Mouse (Mus musculus): ENCODE measurements around the gene Hk2. TPM values are rescaled to one million over a fixed set of nuclear protein-coding genes. Genes with fewer than 3 reads are reported as not detected.

The Hk2 gene
- polyA plus RNA-seq, 1 experiment from 2014 or later = 23.8 TPM

DNA sequence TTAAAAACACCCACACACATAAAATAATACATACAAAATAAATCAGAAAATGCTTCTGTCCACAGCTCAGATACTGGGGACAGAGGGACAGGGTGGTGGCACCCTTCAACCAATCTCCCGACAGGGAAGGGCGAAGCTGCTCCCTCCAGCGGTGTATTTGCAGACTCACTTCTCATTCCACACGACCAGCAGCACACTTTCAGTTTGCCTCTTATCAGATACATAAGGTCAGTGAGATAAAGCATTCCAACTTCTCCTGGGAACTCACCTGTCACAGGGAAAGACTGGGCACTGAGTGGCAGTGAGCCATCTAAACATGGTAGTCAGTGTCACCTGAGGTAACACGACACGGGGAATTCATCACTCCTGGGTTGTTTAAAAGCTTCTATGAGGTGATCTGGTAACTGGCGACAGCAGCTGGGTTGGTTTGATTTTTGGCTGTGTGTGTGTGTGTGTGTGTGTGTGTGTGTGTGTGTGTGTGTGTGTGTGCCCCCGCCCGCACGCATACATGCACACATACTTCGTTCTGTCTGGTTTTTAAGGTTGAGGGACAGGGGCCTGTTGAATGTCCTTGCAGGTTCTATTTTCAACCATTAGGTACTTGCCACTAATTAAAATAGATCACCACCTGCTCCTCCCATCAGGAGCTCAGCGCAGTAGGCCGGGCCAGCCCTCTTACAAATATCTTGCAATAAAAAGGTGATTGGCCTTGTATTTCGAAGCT is 20.5 kb downstream of the Hk2 start:
- WGBS = 72% methylated on average over 14 of the region's 14 CpGs
- Histone ChIP-seq H3K4me1 (peaks cover 4% of the 10 kb centered on the region; the same call in 1 of the 2 replicates), H3K36me3 (peaks cover 8% of the 10 kb centered on the region), H3K9ac (no peak overlapping the region), H3K9me3 (no peaks in the 10 kb centered on the region), H3K27ac (no peak overlapping the region), H3K4me3 (replicated peaks) (no peak overlapping the region), H3K27me3 (replicated peaks) (no peaks in the 10 kb centered on the region), H3K4me2 (no peak overlapping the region)
- no peak for ATAC-seq (ENCODE audit: insufficient read depth, low FRiP score, low read depth)

- WGBS = 52% methylated on average over 11 of the region's 11 CpGs
- no peak for ATAC-seq (ENCODE audit: insufficient read depth, low FRiP score, low read depth)
- Histone ChIP-seq H3K4me3 (replicated peaks) (no peak overlapping the region), H3K4me1 (peaks cover 4% of the 10 kb centered on the region; the same call in 1 of the 2 replicates), H3K27me3 (replicated peaks) (no peaks in the 10 kb centered on the region), H3K9me3 (no peaks in the 10 kb centered on the region), H3K4me2 (no peak overlapping the region), H3K27ac (no peak overlapping the region), H3K9ac (no peak overlapping the region), H3K36me3 (peaks cover 8% of the 10 kb centered on the region)
These were observed 21.2 kb downstream of the Hk2 start for GRCm38 (mm10) chr6:82753061-82753460.

DNA sequence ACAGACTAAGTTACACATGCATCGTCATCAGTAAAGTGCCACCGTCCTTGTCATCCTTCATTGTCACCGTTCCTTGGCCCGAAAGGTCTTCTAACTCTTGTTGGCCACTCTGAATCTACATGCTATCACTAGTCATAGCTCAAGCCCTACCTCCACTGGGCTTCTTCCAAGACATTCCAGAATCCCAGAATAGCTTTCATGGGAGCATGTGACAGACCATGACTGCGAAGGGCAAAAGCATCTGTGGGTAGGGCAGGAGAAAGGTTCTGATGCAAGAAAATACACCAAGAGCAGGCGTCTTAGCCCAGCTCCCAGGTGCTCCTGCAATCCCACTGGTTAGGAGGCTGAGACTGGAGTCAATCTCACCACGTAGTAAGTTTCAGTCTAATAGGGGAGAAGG is 22.5 kb downstream of the Hk2 start:
- Histone ChIP-seq H3K9me3 (no peaks in the 10 kb centered on the region), H3K4me3 (replicated peaks) (no peak overlapping the region), H3K36me3 (peaks cover 8% of the 10 kb centered on the region), H3K4me1 (peaks cover under 1% of the 10 kb centered on the region; the same call in 1 of the 2 replicates), H3K9ac (no peak overlapping the region), H3K27ac (no peak overlapping the region), H3K27me3 (replicated peaks) (no peaks in the 10 kb centered on the region), H3K4me2 (no peak overlapping the region)
- 94% methylated on average over 7 of the region's 7 CpGs for WGBS
- no peak for ATAC-seq (ENCODE audit: insufficient read depth, low FRiP score, low read depth)

DNA sequence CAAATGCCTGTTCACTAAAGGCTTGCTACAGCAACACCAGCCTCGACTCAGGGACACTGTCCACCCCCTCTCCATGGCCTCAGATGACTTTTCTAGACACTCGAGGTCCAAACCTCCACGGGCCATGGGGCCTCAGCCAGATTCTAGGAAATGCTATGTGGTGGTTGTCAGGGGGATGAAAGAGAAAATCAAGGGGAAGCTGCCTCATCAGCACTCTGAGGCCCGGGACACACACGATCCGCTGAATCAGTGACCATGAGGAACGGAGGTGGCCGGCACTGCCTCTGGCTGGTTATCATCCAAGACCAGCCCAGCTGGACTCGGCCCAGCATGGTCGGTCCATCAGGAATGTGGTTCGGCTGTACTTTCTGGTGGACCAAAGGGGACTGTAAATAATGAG is 23.2 kb downstream of the Hk2 start:
- 84% methylated on average over 11 of the region's 11 CpGs for WGBS
- H3K27ac ChIP-seq = no peak overlapping the region

GRCm38 (mm10) chr6:82750063-82750462 is 24.2 kb downstream of the Hk2 start:
- H3K9ac ChIP-seq = no peak overlapping the region
- H3K27ac ChIP-seq = no peak overlapping the region
- no peak overlapping the region for H3K4me2 ChIP-seq
- WGBS = 67% methylated on average over 2 of the region's 2 CpGs
- H3K36me3 ChIP-seq = peaks cover 8% of the 10 kb centered on the region
- H3K4me1 ChIP-seq = no peaks in the 10 kb centered on the region
- no peak overlapping the region for H3K4me3 ChIP-seq (replicated peaks)
- no peaks in the 10 kb centered on the region for H3K9me3 ChIP-seq
- no peaks in the 10 kb centered on the region for H3K27me3 ChIP-seq (replicated peaks)
- ATAC-seq (ENCODE audit: insufficient read depth, low FRiP score, low read depth) = no peak

More for the DNA sequence above, 23.2 kb downstream of the Hk2 start:
- Histone ChIP-seq H3K9me3 (no peaks in the 10 kb centered on the region), H3K9ac (no peak overlapping the region), H3K4me3 (replicated peaks) (no peak overlapping the region), H3K27me3 (replicated peaks) (no peaks in the 10 kb centered on the region), H3K4me2 (no peak overlapping the region), H3K36me3 (peaks cover 8% of the 10 kb centered on the region), H3K4me1 (no peaks in the 10 kb centered on the region)
- no peak for ATAC-seq (ENCODE audit: insufficient read depth, low FRiP score, low read depth)

- H3K4me3 ChIP-seq (replicated peaks) = no peak overlapping the region
- no peaks in the 10 kb centered on the region for H3K9me3 ChIP-seq
- H3K36me3 ChIP-seq = peaks cover 8% of the 10 kb centered on the region
- 82% methylated on average over 9 of the region's 9 CpGs for WGBS
- H3K27ac ChIP-seq = no peak overlapping the region
- H3K27me3 ChIP-seq (replicated peaks) = no peaks in the 10 kb centered on the region
- H3K4me2 ChIP-seq = no peak overlapping the region
- no peaks in the 10 kb centered on the region for H3K4me1 ChIP-seq
- no peak for ATAC-seq (ENCODE audit: insufficient read depth, low FRiP score, low read depth)
- no peak overlapping the region for H3K9ac ChIP-seq
These were observed 26.1 kb downstream of the Hk2 start for GRCm38 (mm10) chr6:82748106-82748672.

DNA sequence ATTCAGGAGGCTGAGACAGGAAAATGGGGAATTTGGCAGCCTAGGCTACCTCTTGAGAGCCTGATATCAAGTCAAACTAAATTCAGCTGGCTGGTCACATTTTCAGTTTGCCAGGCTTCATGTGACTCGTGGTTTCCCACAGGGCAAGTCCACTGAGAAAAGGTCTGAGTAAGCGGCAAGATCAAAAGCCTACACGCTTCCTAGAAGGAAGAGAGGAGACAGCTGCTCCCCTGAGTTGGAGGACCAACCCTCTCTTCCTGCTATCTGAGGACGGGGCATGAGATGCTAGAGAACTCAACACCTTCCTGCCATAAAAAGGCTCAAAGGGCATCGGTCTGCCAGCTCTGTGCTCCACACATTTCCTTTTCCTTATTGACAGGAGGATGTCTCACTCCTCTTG is 27.2 kb downstream of the Hk2 start:
- Histone ChIP-seq H3K9ac (no peak overlapping the region), H3K36me3 (peaks cover 8% of the 10 kb centered on the region), H3K27ac (no peak overlapping the region), H3K4me3 (replicated peaks) (no peak overlapping the region), H3K9me3 (no peaks in the 10 kb centered on the region), H3K4me2 (no peak overlapping the region), H3K4me1 (no peaks in the 10 kb centered on the region), H3K27me3 (replicated peaks) (no peaks in the 10 kb centered on the region)
- no peak for ATAC-seq (ENCODE audit: insufficient read depth, low FRiP score, low read depth)
- 69% methylated on average over 5 of the region's 5 CpGs for WGBS

DNA sequence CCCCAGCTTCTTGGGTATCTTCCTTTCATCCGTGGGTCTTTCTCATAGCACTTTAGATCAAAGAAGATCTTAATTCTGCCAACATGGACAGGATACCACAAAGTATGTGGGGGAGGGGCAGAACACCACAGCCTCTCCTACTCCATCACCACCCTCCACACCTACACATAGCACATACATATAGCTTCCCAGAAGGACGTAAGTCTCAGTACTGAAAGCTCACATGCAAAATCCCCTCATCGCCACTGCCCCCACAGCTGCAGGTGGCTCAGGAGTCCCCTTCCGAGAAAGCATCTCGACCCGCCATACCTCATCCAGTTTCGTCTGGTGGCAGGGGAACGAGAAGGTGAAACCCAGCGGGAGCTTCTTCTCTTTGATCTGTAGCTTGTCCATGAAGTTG is 29.7 kb downstream of the Hk2 start:
- Histone ChIP-seq H3K9ac (no peak overlapping the region), H3K4me2 (no peak overlapping the region), H3K27ac (no peak overlapping the region), H3K9me3 (no peaks in the 10 kb centered on the region), H3K4me1 (no peaks in the 10 kb centered on the region), H3K4me3 (replicated peaks) (no peak overlapping the region), H3K36me3 (no peaks in the 10 kb centered on the region), H3K27me3 (replicated peaks) (no peaks in the 10 kb centered on the region)
- no peak for ATAC-seq (ENCODE audit: insufficient read depth, low FRiP score, low read depth)
- 87% methylated on average over 9 of the region's 9 CpGs for WGBS

DNA sequence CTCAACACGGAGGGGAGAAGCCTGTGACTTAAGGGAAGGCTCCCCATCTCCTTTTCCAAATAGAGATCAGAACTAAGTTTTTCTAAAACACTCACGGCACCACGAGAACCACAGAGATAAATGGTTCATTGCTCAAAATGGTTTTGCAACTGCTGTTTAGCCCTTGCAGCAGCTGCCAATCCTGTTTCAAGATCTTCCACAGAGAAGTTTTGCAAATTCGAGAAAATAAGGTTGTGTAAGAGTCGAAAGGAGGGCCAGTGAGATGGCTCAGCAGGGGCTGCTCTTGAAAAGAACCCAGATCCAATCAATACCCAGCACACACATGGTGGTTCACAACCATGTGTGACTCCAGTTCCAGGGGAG is 32.8 kb downstream of the Hk2 start:
- Histone ChIP-seq H3K9ac (no peak overlapping the region), H3K9me3 (no peaks in the 10 kb centered on the region)
- 80% methylated on average over 5 of the region's 5 CpGs for WGBS

DNA sequence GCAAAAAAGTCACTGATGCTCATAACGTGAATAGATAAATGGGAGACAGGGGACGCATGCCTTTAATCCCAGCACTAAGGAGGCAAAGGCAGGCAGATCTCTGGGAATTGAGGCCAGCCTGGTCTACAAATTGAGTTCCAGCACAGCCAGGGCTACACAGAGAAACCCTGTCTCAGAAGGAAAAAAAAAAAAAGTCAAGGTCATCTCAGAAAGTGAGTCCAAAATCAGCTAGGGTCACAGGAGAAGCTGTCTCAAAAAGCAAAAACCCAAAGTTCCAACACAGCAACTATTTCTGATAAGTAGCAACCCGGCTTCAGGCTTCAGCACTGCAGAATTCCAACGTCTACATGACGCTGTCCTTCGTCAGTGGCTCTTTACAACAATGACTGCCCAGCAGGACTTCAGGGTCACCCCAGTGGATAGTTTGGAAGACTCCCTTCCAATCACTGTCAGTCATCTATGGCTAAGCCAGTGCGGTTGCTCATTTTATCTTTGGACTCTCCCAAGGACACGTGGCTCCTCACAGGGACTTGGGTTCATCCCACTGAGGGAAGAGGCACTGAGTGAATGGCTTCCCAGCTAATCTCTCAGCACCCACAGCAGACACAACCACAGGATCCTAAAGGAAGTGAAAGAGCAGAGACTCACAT is 33.3 kb downstream of the Hk2 start:
- peak overlapping the region; percentile 8; the same call in 1 of the 2 replicates for H3K27ac ChIP-seq
- 81% methylated on average over 8 of the region's 8 CpGs for WGBS

More for the DNA sequence above, 32.8 kb downstream of the Hk2 start:
- H3K27ac ChIP-seq = no peak overlapping the region
- no peaks in the 10 kb centered on the region for H3K4me1 ChIP-seq
- no peak overlapping the region for H3K4me3 ChIP-seq (replicated peaks)
- H3K27me3 ChIP-seq (replicated peaks) = no peaks in the 10 kb centered on the region
- H3K4me2 ChIP-seq = no peak overlapping the region
- H3K36me3 ChIP-seq = peaks cover 15% of the 10 kb centered on the region
- no peak for ATAC-seq (ENCODE audit: insufficient read depth, low FRiP score, low read depth)

GRCm38 (mm10) chr6:82740269-82740668 is 34.0 kb downstream of the Hk2 start:
- 0 out of 2 replicates have a peak overlapping the region, but pooled peaks have one; percentile 35 for H3K4me2 ChIP-seq
- H3K27me3 ChIP-seq (replicated peaks) = no peaks in the 10 kb centered on the region
- H3K9ac ChIP-seq = no peak overlapping the region
- WGBS = 22% methylated on average over 6 of the region's 6 CpGs
- peak overlapping the region; percentile 8; the same call in 1 of the 2 replicates for H3K27ac ChIP-seq
- ATAC-seq (ENCODE audit: insufficient read depth, low FRiP score, low read depth) = peak; percentile 67; the same call in 1 of the 2 replicates
- no peak overlapping the region for H3K4me3 ChIP-seq (replicated peaks)
- H3K9me3 ChIP-seq = no peaks in the 10 kb centered on the region
- peaks cover 19% of the 10 kb centered on the region for H3K36me3 ChIP-seq
- H3K4me1 ChIP-seq = no peaks in the 10 kb centered on the region

More for the DNA sequence above, 33.3 kb downstream of the Hk2 start:
- H3K36me3 ChIP-seq = peaks cover 17% of the 10 kb centered on the region
- no peak overlapping the region for H3K9ac ChIP-seq
- no peak for ATAC-seq (ENCODE audit: insufficient read depth, low FRiP score, low read depth)
- no peaks in the 10 kb centered on the region for H3K9me3 ChIP-seq
- no peak overlapping the region for H3K4me2 ChIP-seq
- H3K27me3 ChIP-seq (replicated peaks) = no peaks in the 10 kb centered on the region
- no peak overlapping the region for H3K4me3 ChIP-seq (replicated peaks)
- H3K4me1 ChIP-seq = no peaks in the 10 kb centered on the region

Data from stomach, embryonic 15.5 days (tissue).